Mouse (Mus musculus) limb, embryonic 13.5 days (tissue): ENCODE measurements at regions not wholly inside any gene's neighbourhood (a gene's known extent, or its start where the extent isn't known, plus 50 kb on each side); places are given as distances from the start of the nearest gene placed in this dataset.

Experiments
- ATAC-seq: fragments of 200-750 bp; cut with Nextera tagmentation; 2 replicates; pipeline ENCODE4 v1.8.0; 2017; ENCODE audit warnings: low read depth, moderate number of reproducible peaks, moderate TSS enrichment; ENCODE audit not compliant: low FRiP score
- H3K27ac ChIP-seq: fragments of 300-500 bp; sonication (generic); 2 replicates; pipeline ENCODE4 v1.5.1; 2015; ENCODE audit warnings: inconsistent platforms, mild to moderate bottlenecking, moderate library complexity
- H3K27me3 ChIP-seq: fragments of 300-500 bp; sonication (generic); 2 replicates; pipeline ENCODE4 v1.6.1; 2015; ENCODE audit warnings: mild to moderate bottlenecking, inconsistent platforms
- H3K36me3 ChIP-seq: fragments of 300-500 bp; sonication (generic); 2 replicates; pipeline ENCODE4 v1.6.1; 2015; ENCODE audit warnings: inconsistent platforms, mild to moderate bottlenecking, moderate library complexity
- H3K4me1 ChIP-seq: fragments of 300-500 bp; sonication (generic); 2 replicates; pipeline ENCODE4 v1.6.1; 2015; ENCODE audit warnings: inconsistent platforms
- H3K4me2 ChIP-seq: fragments of 300-500 bp; sonication (generic); replicated peaks from 2 replicates; pipeline ENCODE4 v1.6.1; 2015; ENCODE audit warnings: inconsistent platforms, mild to moderate bottlenecking, moderate library complexity
- H3K4me3 ChIP-seq: fragments of 300-500 bp; sonication (generic); 2 replicates; pipeline ENCODE4 v1.5.1; 2015; ENCODE audit warnings: moderate library complexity, mild to moderate bottlenecking, inconsistent platforms
- H3K9ac ChIP-seq: fragments of 300-500 bp; sonication (generic); 2 replicates; pipeline ENCODE4 v1.6.1; 2015; ENCODE audit warnings: mild to moderate bottlenecking, inconsistent platforms
- H3K9me3 ChIP-seq: fragments of 300-500 bp; sonication (generic); 2 replicates; pipeline ENCODE4 v1.6.1; 2016; ENCODE audit warnings: inconsistent platforms
- WGBS: fragments of 180-500 bp; shearing (Covaris S2); methylation state at CpG from one replicate; pipeline ENCODE4 v1.1.7; 2015; 5-methylcytosine and 5-hydroxymethylcytosine counted together

GRCm38 (mm10) chr5:51825584-51826088 is 258.1 kb upstream of the Ppargc1a start:
- H3K27me3 ChIP-seq = no peaks in the 10 kb centered on the region
- ATAC-seq = no peak
- 89% methylated on average over 3 of the region's 3 CpGs for WGBS
- no peaks in the 10 kb centered on the region for H3K4me1 ChIP-seq
- no peaks in the 10 kb centered on the region for H3K36me3 ChIP-seq
- no peak overlapping the region for H3K9ac ChIP-seq
- no peak overlapping the region for H3K27ac ChIP-seq
- H3K4me2 ChIP-seq = no peak overlapping the region
- H3K9me3 ChIP-seq = no peaks in the 10 kb centered on the region
- H3K4me3 ChIP-seq = no peak overlapping the region

DNA sequence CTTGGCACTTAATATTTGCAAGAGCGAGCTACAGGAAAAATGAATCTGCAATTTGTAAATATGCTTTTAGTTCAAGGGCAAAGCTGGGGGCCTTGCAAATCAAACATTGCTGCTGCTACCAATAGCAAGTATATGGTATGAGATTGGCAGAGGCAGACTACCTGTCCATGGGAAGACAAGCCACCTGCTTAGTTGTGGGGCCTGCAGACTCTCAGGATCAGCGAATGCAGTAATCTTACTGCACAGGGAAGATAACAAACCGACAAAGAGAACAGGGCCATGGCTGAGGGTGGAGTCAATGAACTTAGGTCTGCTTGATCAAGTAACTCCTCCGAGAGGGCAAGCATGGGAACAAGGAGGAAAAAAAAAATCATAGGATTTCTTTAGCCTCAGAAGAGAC is 257.2 kb upstream of the Ppargc1a start:
- H3K4me1 ChIP-seq = no peaks in the 10 kb centered on the region
- no peak overlapping the region for H3K27ac ChIP-seq
- H3K4me2 ChIP-seq = no peak overlapping the region
- H3K27me3 ChIP-seq = no peaks in the 10 kb centered on the region
- no peak for ATAC-seq
- no peak overlapping the region for H3K9ac ChIP-seq
- 86% methylated on average over 4 of the region's 4 CpGs for WGBS
- H3K4me3 ChIP-seq = no peak overlapping the region
- H3K9me3 ChIP-seq = no peaks in the 10 kb centered on the region
- no peaks in the 10 kb centered on the region for H3K36me3 ChIP-seq

- no peak for ATAC-seq
Observed at GRCm38 (mm10) chr5:51823657-51824056, 256.1 kb upstream of the Ppargc1a start.

GRCm38 (mm10) chr5:51816258-51816657 is 248.7 kb upstream of the Ppargc1a start:
- no peaks in the 10 kb centered on the region for H3K36me3 ChIP-seq
- no peak overlapping the region for H3K4me2 ChIP-seq
- no peak overlapping the region for H3K9ac ChIP-seq
- no peaks in the 10 kb centered on the region for H3K27me3 ChIP-seq
- H3K9me3 ChIP-seq = no peaks in the 10 kb centered on the region
- WGBS = 73% methylated on average over 2 of the region's 2 CpGs
- ATAC-seq = no peak
- no peak overlapping the region for H3K27ac ChIP-seq
- H3K4me3 ChIP-seq = no peak overlapping the region
- no peaks in the 10 kb centered on the region for H3K4me1 ChIP-seq

More at GRCm38 (mm10) chr5:51823657-51824056, 256.1 kb upstream of the Ppargc1a start:
- H3K4me3 ChIP-seq = no peak overlapping the region
- no peak overlapping the region for H3K27ac ChIP-seq
- H3K27me3 ChIP-seq = no peaks in the 10 kb centered on the region
- H3K36me3 ChIP-seq = no peaks in the 10 kb centered on the region
- no peaks in the 10 kb centered on the region for H3K9me3 ChIP-seq
- H3K4me1 ChIP-seq = no peaks in the 10 kb centered on the region
- no peak overlapping the region for H3K9ac ChIP-seq
- H3K4me2 ChIP-seq = no peak overlapping the region
- WGBS = 56% methylated on average over 2 of the region's 2 CpGs

DNA sequence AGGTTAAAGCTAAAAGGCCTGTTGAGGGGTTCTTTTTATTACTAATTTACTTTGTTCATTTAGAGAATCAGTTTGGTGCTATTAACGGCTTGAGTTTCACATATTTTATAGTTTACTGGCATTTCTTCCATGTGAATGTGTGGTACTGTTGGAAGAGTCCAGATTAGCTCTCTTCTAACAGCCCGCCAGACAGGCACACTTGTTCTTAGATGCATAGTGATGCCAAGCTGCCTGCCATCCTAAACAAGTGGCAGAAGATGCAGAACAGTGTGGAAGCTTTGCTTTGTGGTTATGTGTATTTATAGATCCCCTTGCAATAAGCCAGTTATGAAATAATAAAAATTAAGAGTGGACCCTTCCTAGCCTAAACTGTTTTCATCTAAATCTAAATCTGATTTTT is 244.2 kb upstream of the Ppargc1a start:
- Histone ChIP-seq H3K27me3 (no peaks in the 10 kb centered on the region), H3K4me1 (no peaks in the 10 kb centered on the region), H3K36me3 (no peaks in the 10 kb centered on the region), H3K4me3 (no peak overlapping the region), H3K9ac (no peak overlapping the region), H3K4me2 (no peak overlapping the region), H3K27ac (no peak overlapping the region), H3K9me3 (no peaks in the 10 kb centered on the region)
- ATAC-seq = no peak
- WGBS = 79% methylated on average over 2 of the region's 2 CpGs

GRCm38 (mm10) chr5:51801486-51801885 is 234.0 kb upstream of the Ppargc1a start:
- Histone ChIP-seq H3K27me3 (peaks cover 20% of the 10 kb centered on the region), H3K27ac (no peak overlapping the region), H3K9ac (no peak overlapping the region), H3K4me1 (no peaks in the 10 kb centered on the region), H3K4me2 (no peak overlapping the region), H3K9me3 (no peaks in the 10 kb centered on the region), H3K4me3 (no peak overlapping the region), H3K36me3 (no peaks in the 10 kb centered on the region)
- ATAC-seq = no peak
- 85% methylated on average over 8 of the region's 8 CpGs for WGBS

GRCm38 (mm10) chr5:51799371-51800035 is 232.0 kb upstream of the Ppargc1a start:
- H3K4me3 ChIP-seq = no peak overlapping the region
- H3K4me1 ChIP-seq = no peaks in the 10 kb centered on the region
- H3K4me2 ChIP-seq = no peak overlapping the region
- ATAC-seq = no peak
- H3K9me3 ChIP-seq = no peaks in the 10 kb centered on the region
- H3K27me3 ChIP-seq = peaks cover 16% of the 10 kb centered on the region; the same call in 1 of the 2 replicates
- H3K9ac ChIP-seq = no peak overlapping the region
- H3K27ac ChIP-seq = no peak overlapping the region
- 68% methylated on average over 6 of the region's 6 CpGs for WGBS
- no peaks in the 10 kb centered on the region for H3K36me3 ChIP-seq

GRCm38 (mm10) chr5:51794097-51794496 is 226.6 kb upstream of the Ppargc1a start:
- Histone ChIP-seq H3K4me1 (no peaks in the 10 kb centered on the region), H3K27ac (no peak overlapping the region), H3K9ac (no peak overlapping the region), H3K36me3 (no peaks in the 10 kb centered on the region), H3K4me3 (no peak overlapping the region), H3K4me2 (no peak overlapping the region), H3K27me3 (no peaks in the 10 kb centered on the region), H3K9me3 (no peaks in the 10 kb centered on the region)
- no peak for ATAC-seq
- 32% methylated on average over 6 of the region's 6 CpGs for WGBS

GRCm38 (mm10) chr5:51792950-51793349 is 225.4 kb upstream of the Ppargc1a start:
- H3K4me3 ChIP-seq = no peak overlapping the region
- H3K4me2 ChIP-seq = no peak overlapping the region
- WGBS = 64% methylated on average over 2 of the region's 2 CpGs
- no peaks in the 10 kb centered on the region for H3K4me1 ChIP-seq
- no peaks in the 10 kb centered on the region for H3K9me3 ChIP-seq
- H3K27ac ChIP-seq = no peak overlapping the region
- no peak overlapping the region for H3K9ac ChIP-seq
- H3K27me3 ChIP-seq = no peaks in the 10 kb centered on the region
- H3K36me3 ChIP-seq = no peaks in the 10 kb centered on the region
- no peak for ATAC-seq

DNA sequence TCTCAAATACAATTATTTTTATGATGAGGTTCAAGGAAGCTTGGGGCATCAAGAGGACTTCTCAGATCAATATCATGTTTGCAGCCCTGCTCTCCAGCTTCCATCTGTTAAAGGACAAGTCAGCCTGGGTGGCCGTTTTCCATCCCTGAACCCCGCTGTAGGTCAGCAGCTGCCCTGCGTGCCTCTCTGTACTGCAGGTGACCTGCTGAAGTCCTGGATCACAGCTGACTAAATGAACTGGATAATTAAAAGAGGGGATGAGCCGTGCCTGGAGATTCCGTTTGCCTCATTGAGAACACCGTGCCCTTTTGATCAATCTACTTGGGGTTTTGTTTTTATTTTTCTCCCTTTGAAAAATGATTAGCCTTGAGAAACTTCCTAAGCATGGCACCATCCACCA is 221.2 kb upstream of the Ppargc1a start:
- Histone ChIP-seq H3K4me1 (no peaks in the 10 kb centered on the region), H3K27ac (no peak overlapping the region), H3K4me2 (no peak overlapping the region), H3K9ac (no peak overlapping the region), H3K36me3 (no peaks in the 10 kb centered on the region), H3K4me3 (no peak overlapping the region), H3K9me3 (no peaks in the 10 kb centered on the region), H3K27me3 (0 out of 2 replicates have a peak, but pooled peaks cover under 1% of the 10 kb centered on the region)
- 71% methylated on average over 6 of the region's 6 CpGs for WGBS
- ATAC-seq = no peak

- Histone ChIP-seq H3K27ac (no peak overlapping the region), H3K4me3 (no peak overlapping the region), H3K4me2 (no peak overlapping the region), H3K4me1 (0 out of 2 replicates have a peak, but pooled peaks cover 4% of the 10 kb centered on the region), H3K36me3 (no peaks in the 10 kb centered on the region), H3K9ac (no peak overlapping the region), H3K27me3 (0 out of 2 replicates have a peak, but pooled peaks cover 12% of the 10 kb centered on the region), H3K9me3 (no peaks in the 10 kb centered on the region)
- no peak for ATAC-seq
- 85% methylated on average over 5 of the region's 5 CpGs for WGBS
Observed at GRCm38 (mm10) chr5:51783523-51783922, 216.0 kb upstream of the Ppargc1a start.

GRCm38 (mm10) chr5:51783099-51783498 is 215.6 kb upstream of the Ppargc1a start:
- no peak for ATAC-seq
- 93% methylated on average over 9 of the region's 9 CpGs for WGBS

More at GRCm38 (mm10) chr5:51783099-51783498, 215.6 kb upstream of the Ppargc1a start:
- H3K36me3 ChIP-seq = no peaks in the 10 kb centered on the region
- H3K27me3 ChIP-seq = 0 out of 2 replicates have a peak, but pooled peaks cover 12% of the 10 kb centered on the region
- H3K9me3 ChIP-seq = no peaks in the 10 kb centered on the region
- no peak overlapping the region for H3K4me3 ChIP-seq
- no peak overlapping the region for H3K27ac ChIP-seq
- no peak overlapping the region for H3K9ac ChIP-seq
- H3K4me2 ChIP-seq = no peak overlapping the region
- 0 out of 2 replicates have a peak, but pooled peaks cover 4% of the 10 kb centered on the region for H3K4me1 ChIP-seq
